Mouse (Mus musculus) MEL (cell line): ENCODE data around the gene Gm20388. TPM values are rescaled to one million over a fixed set of nuclear protein-coding genes. Genes with fewer than 3 reads are reported as not detected.

Source experiments
- DNase-seq: peaks from one replicate; pipeline ENCODE4 v3.0.0; 2011; ENCODE audit warnings: low read depth, low spot score
- H3K27ac ChIP-seq: 2 replicates; pipeline ENCODE4 v1.5.1; 2012; ENCODE audit warnings: low read depth, mild to moderate bottlenecking, control low read depth, low read length, moderate library complexity; ENCODE audit not compliant: control insufficient read depth
- H3K27me3 ChIP-seq, 2 experiments: fragments of 150-350 bp in 1 of 2; sonication (generic) in 1 of 2; 2 replicates each; pipeline ENCODE4 v1.6.1; 2012; ENCODE audit warnings: low read length in 2 of 2, mild to moderate bottlenecking in 2 of 2, improper control_type of control experiment in 1 of 2, moderate library complexity in 1 of 2; ENCODE audit not compliant: insufficient read depth in 2 of 2, control insufficient read depth in 1 of 2
- H3K36me3 ChIP-seq, 2 experiments: 2 replicates each; pipeline ENCODE4 v1.6.1; 2012 to 2014; ENCODE audit warnings: low read length in 2 of 2, improper control_type of control experiment in 1 of 2, inconsistent platforms in 1 of 2, mild to moderate bottlenecking in 1 of 2; ENCODE audit not compliant: insufficient read depth in 2 of 2, control insufficient read depth in 1 of 2
- H3K4me1 ChIP-seq, 2 experiments: fragments of 150-350 bp in 1 of 2; sonication (generic) in 1 of 2; 2 replicates each; pipeline ENCODE4 v1.6.1; 2012; ENCODE audit warnings: low read length in 2 of 2, improper control_type of control experiment in 1 of 2, mild to moderate bottlenecking in 1 of 2; ENCODE audit not compliant: insufficient read depth in 2 of 2, control insufficient read depth in 1 of 2
- H3K4me3 ChIP-seq, 2 experiments: fragments of 150-350 bp in 1 of 2; sonication (generic) in 1 of 2; 2 replicates each; pipeline ENCODE4 v1.5.1; 2012; ENCODE audit warnings: low read depth in 2 of 2, low read length in 2 of 2, mild to moderate bottlenecking in 2 of 2, moderate library complexity in 2 of 2, control low read depth in 1 of 2, improper control_type of control experiment in 1 of 2; ENCODE audit not compliant: control insufficient read depth in 1 of 2, insufficient read depth in 1 of 2
- H3K79me2 ChIP-seq: 2 replicates; pipeline ENCODE4 v1.6.1; 2012; ENCODE audit warnings: mild to moderate bottlenecking, low read length, moderate library complexity; ENCODE audit not compliant: control insufficient read depth, poor library complexity, insufficient read depth
- H3K9ac ChIP-seq: 2 replicates; pipeline ENCODE4 v1.6.1; 2012; ENCODE audit warnings: low read depth, mild to moderate bottlenecking, control low read depth, low read length, moderate library complexity; ENCODE audit not compliant: control insufficient read depth, poor library complexity, severe bottlenecking
- H3K9me3 ChIP-seq: fragments of 150-350 bp; sonication (generic); replicated peaks from 2 replicates; pipeline ENCODE4 v1.6.1; 2012; ENCODE audit warnings: mild to moderate bottlenecking, low read length, improper control_type of control experiment, moderate library complexity; ENCODE audit not compliant: insufficient read depth
- CTCF ChIP-seq, 3 experiments: IDR thresholded peaks in 2 of 3; conservative IDR thresholded peaks in 1 of 3; 2 replicates each; pipeline ENCODE4 v1.5.1; 2011 to 2012; ENCODE audit warnings: low read length in 3 of 3, low read depth in 2 of 3, mild to moderate bottlenecking in 2 of 3, improper control_type of control experiment in 1 of 3, inconsistent platforms in 1 of 3, mixed read lengths in 1 of 3, moderate library complexity in 1 of 3; ENCODE audit not compliant: control insufficient read depth in 1 of 3, insufficient read depth in 1 of 3, poor library complexity in 1 of 3, severe bottlenecking in 1 of 3
- ELF1 ChIP-seq: IDR thresholded peaks from 2 replicates; pipeline ENCODE4 v1.6.1; 2014; ENCODE audit warnings: low read depth, mild to moderate bottlenecking, inconsistent platforms, low read length, improper control_type of control experiment, moderate library complexity
- ETS1 ChIP-seq: IDR thresholded peaks from 2 replicates; pipeline ENCODE4 v1.6.1; 2012; ENCODE audit warnings: low read depth, mild to moderate bottlenecking, inconsistent platforms, low read length, improper control_type of control experiment, moderate library complexity
- GABPA ChIP-seq: IDR thresholded peaks from 2 replicates; pipeline ENCODE4 v1.6.1; 2012; ENCODE audit warnings: low read depth, mild to moderate bottlenecking, inconsistent platforms, low read length, improper control_type of control experiment, moderate library complexity
- MAX ChIP-seq: IDR thresholded peaks from 2 replicates; pipeline ENCODE4 v1.6.1; 2011; ENCODE audit warnings: low read length, improper control_type of control experiment
- MAZ ChIP-seq: IDR thresholded peaks from 2 replicates; pipeline ENCODE4 v1.6.1; 2012; ENCODE audit warnings: low read depth, mild to moderate bottlenecking, inconsistent platforms, low read length, improper control_type of control experiment
- MXI1 ChIP-seq: IDR thresholded peaks from 2 replicates; pipeline ENCODE4 v1.6.1; 2011; ENCODE audit warnings: mild to moderate bottlenecking, low read depth, low read length, improper control_type of control experiment
- NRF1 ChIP-seq: IDR thresholded peaks from 2 replicates; pipeline ENCODE4 v1.6.1; 2014; ENCODE audit warnings: low read depth, mild to moderate bottlenecking, inconsistent platforms, low read length, improper control_type of control experiment, moderate library complexity; ENCODE audit not compliant: poor library complexity, insufficient read depth, severe bottlenecking
- POLR2AphosphoS5 ChIP-seq: IDR thresholded peaks from 2 replicates; pipeline ENCODE4 v1.6.1; 2012; ENCODE audit warnings: low read depth, borderline replicate concordance, mild to moderate bottlenecking, inconsistent platforms, low read length, moderate library complexity, mixed read lengths
- RCOR1 ChIP-seq: IDR thresholded peaks from 2 replicates; pipeline ENCODE4 v1.6.1; 2012; ENCODE audit warnings: low read depth, mild to moderate bottlenecking, inconsistent platforms, low read length, improper control_type of control experiment
- TBP ChIP-seq: IDR thresholded peaks from 2 replicates; pipeline ENCODE4 v1.8.0; 2011; ENCODE audit warnings: low read depth, low read length, improper control_type of control experiment
- UBTF ChIP-seq: IDR thresholded peaks from 2 replicates; pipeline ENCODE4 v1.6.1; 2012; ENCODE audit warnings: low read depth, mild to moderate bottlenecking, inconsistent platforms, low read length, improper control_type of control experiment, moderate library complexity, borderline replicate concordance; ENCODE audit not compliant: insufficient read depth
- ZC3H11A ChIP-seq: IDR thresholded peaks from 2 replicates; pipeline ENCODE4 v1.6.1; 2012; ENCODE audit warnings: low read depth, mild to moderate bottlenecking, inconsistent platforms, low read length, improper control_type of control experiment
- ZKSCAN1 ChIP-seq: IDR thresholded peaks from 2 replicates; pipeline ENCODE4 v1.6.1; 2012; ENCODE audit warnings: low read depth, mild to moderate bottlenecking, inconsistent platforms, low read length, improper control_type of control experiment, moderate library complexity
- ZMIZ1 ChIP-seq: IDR thresholded peaks from 2 replicates; pipeline ENCODE4 v1.6.1; 2012; ENCODE audit warnings: low read depth, mild to moderate bottlenecking, inconsistent platforms, low read length, improper control_type of control experiment, moderate library complexity
- polyA plus RNA-seq, 2 experiments: library from polyadenylated mRNA; stranded (reverse) in 1 of 2; unstranded in 1 of 2; fragments of >175 nt in 1 of 2; fragments of >200 nt in 1 of 2; gene quantifications; 2 replicates each; pipeline versions ENCODE4 v1.2.1 to v1.2.4; 2012; ENCODE audit warnings: low replicate concordance in 2 of 2, low read depth in 1 of 2; ENCODE audit not compliant: insufficient read length in 2 of 2, insufficient read depth in 1 of 2, missing spikeins in 1 of 2
- total RNA-seq: library from RNA; depleted of rRNA; stranded (reverse); fragments of 300-350 nt; gene quantifications from 2 replicates; pipeline ENCODE4 v1.2.3, GENCODE M21; 2012

The Gm20388 gene
- total and polyA plus RNA-seq, 3 experiments: 11.1 to 17.8 TPM; not detected in 1

GRCm38 (mm10) chr8:122794175-122794454, 2883.5 kb downstream of the Gm20388 start:
- no peaks in the 10 kb centered on the region for H3K9me3 ChIP-seq
- TF ChIP-seq ZMIZ1 (no peak), GABPA (no peak), TBP (no peak), MXI1 (no peak), ELF1 (no peak)
- no peaks in the 10 kb centered on the region for H3K79me2 ChIP-seq
- H3K36me3 ChIP-seq: no peaks in the 10 kb centered on the region
- no peak for DNase-seq
- H3K4me3 ChIP-seq: no peak overlapping the region
- H3K9ac ChIP-seq: no peak overlapping the region
- no peaks in the 10 kb centered on the region for H3K4me1 ChIP-seq
- no peak overlapping the region for H3K27ac ChIP-seq
- no peaks in the 10 kb centered on the region for H3K27me3 ChIP-seq

DNA sequence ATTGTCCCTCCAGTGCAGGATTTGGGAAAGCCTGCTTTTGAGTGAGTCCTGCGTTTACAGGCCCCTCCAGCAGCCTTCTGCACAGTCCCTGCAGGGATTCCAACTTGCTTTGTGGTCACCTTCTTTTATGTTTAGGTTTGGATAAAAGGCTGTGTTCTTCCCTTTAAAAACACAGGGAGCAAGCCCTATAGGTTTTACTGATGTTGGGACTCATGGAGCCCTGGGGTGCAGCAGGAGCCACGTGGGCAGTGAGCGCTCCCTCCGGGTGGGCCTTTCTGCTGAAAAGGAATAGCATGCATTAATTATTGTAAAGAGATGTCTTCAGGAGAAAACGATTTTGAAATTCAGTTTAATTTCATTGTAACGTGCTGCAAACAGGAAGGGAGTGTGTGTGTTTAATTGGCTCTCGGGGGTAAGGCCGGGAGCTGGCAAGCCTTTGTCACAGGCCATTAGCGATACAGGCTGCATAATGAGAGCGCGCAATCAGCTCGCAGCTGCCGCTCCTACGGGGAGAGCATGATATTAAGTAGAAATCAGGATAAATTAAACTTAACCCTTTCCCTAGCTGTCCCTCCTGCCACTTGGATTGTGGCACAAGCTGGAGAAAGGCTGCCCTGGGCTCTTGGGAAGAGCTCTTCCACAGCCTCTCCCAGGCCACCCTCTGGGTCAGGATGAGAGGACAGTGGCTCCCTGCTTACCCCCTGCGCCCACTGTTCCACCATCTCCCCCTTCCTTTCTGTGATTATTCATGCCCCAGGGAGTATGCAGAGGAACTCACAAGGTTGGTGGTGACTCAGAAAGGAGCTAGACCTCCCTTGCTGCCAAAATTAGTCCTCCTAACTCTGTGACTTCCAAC, 2893.5 kb downstream of the Gm20388 start:
- Histone ChIP-seq H3K27ac (no peak overlapping the region), H3K36me3 (no peaks in the 10 kb centered on the region; a peak in 1 of 4 replicates), H3K4me3 (no peak overlapping the region), H3K27me3 (no peaks in the 10 kb centered on the region), H3K9me3 (no peaks in the 10 kb centered on the region), H3K9ac (no peak overlapping the region), H3K4me1 (no peaks in the 10 kb centered on the region), H3K79me2 (no peaks in the 10 kb centered on the region)
- DNase-seq: no peak
- TF ChIP-seq CTCF (IDR thresholded peaks at IDR 0.05 in 2 of 3, conservative IDR thresholded peaks at IDR 0.05 in 1 of 3; ENCODE audit: control insufficient read depth in 1 of 3, insufficient read depth in 1 of 3, low read depth in 2 of 3, low read length in 3 of 3, poor library complexity in 1 of 3, severe bottlenecking in 1 of 3) (no peak), TBP (no peak), ZC3H11A (no peak), ZKSCAN1 (no peak)

DNA sequence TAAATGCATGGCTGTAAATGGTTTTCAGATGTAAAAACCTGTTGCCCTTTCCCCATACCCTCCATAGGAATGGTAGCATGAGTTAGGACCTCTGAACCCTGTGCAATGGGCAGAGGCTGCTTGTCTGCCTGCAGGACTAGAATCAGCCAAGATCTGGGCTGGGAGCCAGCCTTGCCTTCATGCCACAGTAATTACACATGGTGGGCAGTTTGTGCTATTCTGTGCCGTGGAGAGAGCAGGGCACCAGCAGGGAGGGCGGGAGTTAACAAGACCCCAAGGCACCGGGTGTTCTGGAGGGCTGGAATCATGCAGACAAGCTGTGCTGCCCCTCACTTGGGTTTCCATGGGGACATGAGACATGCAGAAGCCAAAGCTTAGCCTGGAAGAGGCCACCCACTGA, 2894.7 kb downstream of the Gm20388 start:
- Histone ChIP-seq H3K4me3 (no peak overlapping the region), H3K36me3 (no peaks in the 10 kb centered on the region; a peak in 1 of 4 replicates), H3K27ac (no peak overlapping the region), H3K27me3 (no peaks in the 10 kb centered on the region), H3K79me2 (no peaks in the 10 kb centered on the region), H3K9ac (no peak overlapping the region), H3K9me3 (no peaks in the 10 kb centered on the region), H3K4me1 (no peaks in the 10 kb centered on the region)
- no peak for DNase-seq
- TF ChIP-seq GABPA: no peak
- no peak for TF ChIP-seq ZC3H11A
- TF ChIP-seq MAZ: no peak
- no peak for TF ChIP-seq MXI1
- no peak for TF ChIP-seq MAX
- no peak for TF ChIP-seq RCOR1
- no peak for TF ChIP-seq NRF1
- TF ChIP-seq ZKSCAN1: no peak
- TF ChIP-seq ETS1: no peak
- no peak for TF ChIP-seq CTCF (IDR thresholded peaks at IDR 0.05 in 2 of 3, conservative IDR thresholded peaks at IDR 0.05 in 1 of 3; ENCODE audit: control insufficient read depth in 1 of 3, insufficient read depth in 1 of 3, low read depth in 2 of 3, low read length in 3 of 3, poor library complexity in 1 of 3, severe bottlenecking in 1 of 3)
- TF ChIP-seq POLR2AphosphoS5: no peak
- TF ChIP-seq UBTF: no peak
